ENCODE assay signal across 20 mouse cellular contexts in genomic region chr16:9801338-9801737, GRCm38 (mm10).
A peak's percentile ranks its signal among the peaks of the same experiment; 100 is the strongest.
DNase-seq lines count a peak whose midpoint lies in the region; ATAC-seq and TF ChIP-seq lines count a peak whose summit lies in the region.
"Had no signal": no experiment of that assay in that cellular context is flagged by ENCODE, and none has a peak within 500 bp of the region (broad histone marks: within the 10 kb centered on the region; RNA-seq: fewer than 3 reads in every experiment).

No protein-coding gene starts in this region.

- DNase-seq in cerebellum, adult 2 months = peak; percentile 46 to 65
- no peak for DNase-seq in cerebellum, postnatal 4 days (ENCODE audit: low spot score in 2 of 2)
- DNase-seq in cerebellum, postnatal 25 days = peak; percentile 40 to 58
- peak; percentile 80 for DNase-seq in layer of hippocampus, adult 9-11 months
- DNase-seq in right cerebral cortex, adult 2 months (ENCODE audit: low spot score in 2 of 2) = peak; percentile 77 to 78
- DNase-seq in heart, adult 9 months (ENCODE audit: low spot score in 2 of 2) = no peak
- no peak for DNase-seq in gastrocnemius, postnatal 4 days (ENCODE audit: low spot score in 2 of 2)
- DNase-seq: adrenal gland, adult 2 months; gastrocnemius, postnatal 10 days; spleen, adult 18-20 months had no signal

- H3K4me3 ChIP-seq in cerebellum, adult 2 months (replicated peaks; ENCODE audit: insufficient read depth, low read depth, low read length) = no peak overlapping the region
- no peak overlapping the region for H3K4me3 ChIP-seq in midbrain, embryonic 15.5 days
- H3K4me3 ChIP-seq: embryonic facial prominence, embryonic 10.5 days; hindbrain, embryonic 10.5 days; limb, embryonic 12.5 days; liver, embryonic 15.5 days; myocyte had no signal

- WGBS in cerebellum, adult 2 months = 25% methylated on average over 8 of the region's 8 CpGs
- 89% methylated on average over 8 of the region's 8 CpGs for WGBS in midbrain, embryonic 15.5 days

- no peak for TF ChIP-seq CTCF in cerebellum, adult 2 months (IDR thresholded peaks at IDR 0.05; ENCODE audit: borderline replicate concordance, insufficient read depth, low read depth, low read length)

- ATAC-seq in midbrain, embryonic 15.5 days (replicated peaks) = no peak
- ATAC-seq: inflammation-experienced regulatory T-cells, adult 6 months had no signal

- no peak for TF ChIP-seq POLR2A in cerebellum, adult 2 months (IDR thresholded peaks at IDR 0.05; ENCODE audit: borderline replicate concordance, insufficient read depth, low read length)

- no peaks in the 10 kb centered on the region for H3K27me3 ChIP-seq in cerebellum, adult 2 months (ENCODE audit: control insufficient read depth, insufficient read depth, low read length)
- no peaks in the 10 kb centered on the region for H3K27me3 ChIP-seq in midbrain, embryonic 15.5 days (replicated peaks)
- H3K27me3 ChIP-seq: limb, embryonic 12.5 days; liver, embryonic 15.5 days had no signal

- no peak overlapping the region for H3K9ac ChIP-seq in midbrain, embryonic 15.5 days
- H3K9ac ChIP-seq: limb, embryonic 12.5 days; liver, embryonic 15.5 days had no signal

- H3K36me3 ChIP-seq in midbrain, embryonic 15.5 days (replicated peaks) = no peaks in the 10 kb centered on the region
- H3K36me3 ChIP-seq: embryonic facial prominence, embryonic 10.5 days; hindbrain, embryonic 10.5 days; limb, embryonic 12.5 days; liver, embryonic 15.5 days had no signal

- H3K9me3 ChIP-seq in midbrain, embryonic 15.5 days = no peaks in the 10 kb centered on the region
- H3K9me3 ChIP-seq: embryonic facial prominence, embryonic 10.5 days; hindbrain, embryonic 10.5 days; limb, embryonic 12.5 days; liver, embryonic 15.5 days had no signal

- H3K4me1 ChIP-seq in cerebellum, adult 2 months (ENCODE audit: control insufficient read depth, insufficient read depth, low read length) = peaks cover 18% of the 10 kb centered on the region
- no peaks in the 10 kb centered on the region for H3K4me1 ChIP-seq in midbrain, embryonic 15.5 days
- H3K4me1 ChIP-seq: embryonic facial prominence, embryonic 10.5 days; hindbrain, embryonic 10.5 days; limb, embryonic 12.5 days; liver, embryonic 15.5 days had no signal

- H3K27ac ChIP-seq in cerebellum, adult 2 months (ENCODE audit: insufficient read depth, low read length) = no peak overlapping the region; the same call in 1 of the 2 replicates
- H3K27ac ChIP-seq in midbrain, embryonic 15.5 days = no peak overlapping the region
- H3K27ac ChIP-seq: embryonic facial prominence, embryonic 10.5 days; hindbrain, embryonic 10.5 days; limb, embryonic 12.5 days; liver, embryonic 15.5 days; stomach, postnatal 0 days had no signal

- H3K4me2 ChIP-seq in midbrain, embryonic 15.5 days = no peak overlapping the region
- H3K4me2 ChIP-seq: heart, embryonic 11.5 days; limb, embryonic 12.5 days; liver, embryonic 15.5 days; midbrain, embryonic 11.5 days had no signal

Comparison
In these comparisons a context has a peak if more than half of its experiments do, and no peak if none do; other contexts are left out.
1. DNase-seq: peak in cerebellum, adult 2 months (2 of 2), cerebellum, postnatal 25 days (2 of 2), layer of hippocampus, adult 9-11 months (single experiment) and right cerebral cortex, adult 2 months (2 of 2); none in cerebellum, postnatal 4 days (0 of 2), heart, adult 9 months (0 of 2) and gastrocnemius, postnatal 4 days (0 of 2).